Mouse (Mus musculus): Measurements from ENCODE around the gene Bms1. TPM values are rescaled to one million over a fixed set of nuclear protein-coding genes. Genes with fewer than 3 reads are reported as not detected.
A peak's percentile ranks its signal among the peaks of the same experiment; 100 is the strongest.

The Bms1 gene
- polyA plus RNA-seq (2012; rRNA removed): 3.5 and 3.8 TPM in 2 replicates

GRCm38 (mm10) chr6:118419050-118419920 is at the start of gene Bms1:
Bms1 (minus strand) TSS chr6:118419474.
- Histone ChIP-seq H3K27me3 (ENCODE audit: control insufficient read depth, insufficient read depth, low read length) (no peaks in the 10 kb centered on the region), H3K4me3 (ENCODE audit: extremely low read depth, insufficient read depth, insufficient read length) (peak within 1 kb of the TSS; percentile 73), H3K36me3 (ENCODE audit: control insufficient read depth, insufficient read depth, low read length) (peaks cover 14% of the 10 kb centered on the region), H3K4me1 (ENCODE audit: control insufficient read depth, insufficient read depth, insufficient read length) (peaks cover 2% of the 10 kb centered on the region; the same call in 1 of the 2 replicates), H3K27ac (ENCODE audit: insufficient read depth, low read length) (peak within 1 kb of the TSS; percentile 80)
- WGBS: under 1% methylated on average over 67 of the region's 67 CpGs
- DNase-seq (ENCODE audit: low read depth in 1 of 2, low spot score in 2 of 2): peak; percentile 87 to 95
- peak; percentile 91 for TF ChIP-seq CTCF (IDR thresholded peaks at IDR 0.05; ENCODE audit: extremely low read depth, insufficient read depth, insufficient read length, insufficient replicate concordance)
- TF ChIP-seq POLR2A (IDR thresholded peaks at IDR 0.05; ENCODE audit: low read depth, low read length): peak; percentile 58

DNA sequence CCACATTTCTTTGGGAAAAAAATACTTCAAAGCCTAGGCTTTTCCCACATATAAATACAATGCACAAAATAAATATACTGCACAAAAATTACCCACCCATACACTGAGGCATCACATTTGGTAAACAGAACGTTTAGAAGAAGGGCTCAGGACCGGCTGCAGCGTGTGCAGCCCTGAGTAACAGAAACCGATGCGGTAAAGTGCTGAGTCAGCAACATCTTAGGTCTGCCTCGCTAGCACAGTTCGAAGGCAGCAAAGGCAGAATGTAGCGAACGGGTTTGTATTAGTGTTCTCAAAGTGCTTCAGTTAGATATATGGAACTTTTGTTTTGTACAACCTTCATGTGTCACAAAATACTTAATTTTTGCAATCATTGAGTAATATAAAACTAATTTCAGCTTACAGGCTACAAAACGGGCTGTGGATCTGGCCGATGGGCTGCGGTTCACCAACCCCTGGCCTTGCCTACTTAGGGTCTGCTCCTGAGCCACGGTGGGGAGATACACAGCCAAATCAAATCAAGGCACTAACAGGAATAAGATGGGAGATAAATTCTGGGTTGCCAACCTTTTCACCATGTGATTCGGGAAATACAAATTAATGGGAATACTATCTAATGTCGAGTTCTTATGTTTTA is 42.9 kb upstream of the Bms1 start:
- WGBS: 81% methylated on average over 15 of the region's 15 CpGs
- no peak overlapping the region for H3K4me3 ChIP-seq (ENCODE audit: extremely low read depth, insufficient read depth, insufficient read length)
- TF ChIP-seq CTCF (IDR thresholded peaks at IDR 0.05; ENCODE audit: extremely low read depth, insufficient read depth, insufficient read length, insufficient replicate concordance) (no peak), POLR2A (IDR thresholded peaks at IDR 0.05; ENCODE audit: low read depth, low read length) (no peak)
- DNase-seq (ENCODE audit: low read depth in 1 of 2, low spot score in 2 of 2): no peak
- H3K4me1 ChIP-seq (ENCODE audit: control insufficient read depth, insufficient read depth, insufficient read length): no peaks in the 10 kb centered on the region
- no peaks in the 10 kb centered on the region for H3K27me3 ChIP-seq (ENCODE audit: control insufficient read depth, insufficient read depth, low read length)
- no peaks in the 10 kb centered on the region for H3K36me3 ChIP-seq (ENCODE audit: control insufficient read depth, insufficient read depth, low read length)
- H3K27ac ChIP-seq (ENCODE audit: insufficient read depth, low read length): no peak overlapping the region

DNA sequence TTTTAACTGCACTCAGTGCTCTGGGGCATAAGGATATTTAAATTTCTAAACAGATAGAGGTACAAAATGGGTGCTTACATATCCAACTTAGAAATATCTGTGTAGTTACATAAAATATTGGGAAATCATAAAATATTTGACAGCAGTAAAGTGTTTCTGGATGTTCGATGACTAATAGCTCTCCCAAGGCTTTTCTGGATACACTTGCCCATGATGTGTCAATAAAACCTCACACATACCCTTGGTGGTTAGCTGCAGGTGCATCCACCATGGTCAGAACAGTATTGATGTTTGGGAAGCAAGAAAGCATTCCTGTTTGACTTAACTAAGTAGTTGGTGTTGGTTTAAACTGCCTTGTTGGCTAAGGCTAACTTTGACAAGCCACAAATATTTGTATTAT is 38.5 kb upstream of the Bms1 start:
- H3K4me3 ChIP-seq (ENCODE audit: extremely low read depth, insufficient read depth, insufficient read length): no peak overlapping the region
- H3K4me1 ChIP-seq (ENCODE audit: control insufficient read depth, insufficient read depth, insufficient read length): no peaks in the 10 kb centered on the region
- no peak for DNase-seq (ENCODE audit: low read depth in 1 of 2, low spot score in 2 of 2)
- no peak for TF ChIP-seq CTCF (IDR thresholded peaks at IDR 0.05; ENCODE audit: extremely low read depth, insufficient read depth, insufficient read length, insufficient replicate concordance)
- no peak overlapping the region for H3K27ac ChIP-seq (ENCODE audit: insufficient read depth, low read length)
- H3K36me3 ChIP-seq (ENCODE audit: control insufficient read depth, insufficient read depth, low read length): no peaks in the 10 kb centered on the region
- 96% methylated on average over 1 of the region's 1 CpGs for WGBS
- H3K27me3 ChIP-seq (ENCODE audit: control insufficient read depth, insufficient read depth, low read length): no peaks in the 10 kb centered on the region

DNA sequence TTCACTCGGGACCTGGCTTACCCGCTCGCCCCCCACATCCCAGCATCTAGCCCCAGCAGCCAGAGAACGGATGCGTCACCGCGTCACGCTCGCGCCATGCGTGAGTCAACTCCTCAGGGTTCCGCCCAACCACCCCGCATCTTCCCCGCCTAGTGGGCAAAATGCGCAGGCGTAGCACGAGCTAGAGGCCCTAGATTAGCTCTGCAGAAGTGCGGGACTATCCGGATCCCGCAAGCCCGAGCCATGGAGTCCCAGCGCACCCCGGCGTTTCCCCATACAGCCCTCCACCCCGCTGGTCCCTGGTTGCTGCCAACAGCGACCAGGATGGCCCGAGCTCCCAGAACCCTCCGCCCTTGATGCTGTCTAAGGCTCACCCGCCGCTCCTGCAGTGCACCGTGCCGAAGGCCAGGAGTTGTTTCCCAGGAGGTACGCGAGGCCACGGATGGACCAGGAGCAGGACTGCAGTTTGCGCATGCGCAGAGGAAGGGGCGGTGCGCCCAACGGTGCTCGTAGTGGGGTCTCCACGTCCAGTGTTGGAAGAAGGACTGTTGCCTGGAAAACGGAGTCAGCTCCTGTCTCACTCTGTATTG is 35.9 kb upstream of the Bms1 start, which contains the start of gene Zfp248:
Gene Zfp248, minus strand, starts transcription at position 487 of the 590 bp plus-strand sequence.
- TF ChIP-seq POLR2A (IDR thresholded peaks at IDR 0.05; ENCODE audit: low read depth, low read length) (no peak), CTCF (IDR thresholded peaks at IDR 0.05; ENCODE audit: extremely low read depth, insufficient read depth, insufficient read length, insufficient replicate concordance) (no peak)
- Histone ChIP-seq H3K4me3 (ENCODE audit: extremely low read depth, insufficient read depth, insufficient read length) (peak within 1 kb of the TSS; percentile 80), H3K27ac (ENCODE audit: insufficient read depth, low read length) (peak within 1 kb of the TSS; percentile 45), H3K27me3 (ENCODE audit: control insufficient read depth, insufficient read depth, low read length) (no peaks in the 10 kb centered on the region), H3K4me1 (ENCODE audit: control insufficient read depth, insufficient read depth, insufficient read length) (no peaks in the 10 kb centered on the region), H3K36me3 (ENCODE audit: control insufficient read depth, insufficient read depth, low read length) (no peaks in the 10 kb centered on the region)
- DNase-seq (ENCODE audit: low read depth in 1 of 2, low spot score in 2 of 2): peak; percentile 45 to 65
- under 1% methylated on average over 43 of the region's 43 CpGs for WGBS

DNA sequence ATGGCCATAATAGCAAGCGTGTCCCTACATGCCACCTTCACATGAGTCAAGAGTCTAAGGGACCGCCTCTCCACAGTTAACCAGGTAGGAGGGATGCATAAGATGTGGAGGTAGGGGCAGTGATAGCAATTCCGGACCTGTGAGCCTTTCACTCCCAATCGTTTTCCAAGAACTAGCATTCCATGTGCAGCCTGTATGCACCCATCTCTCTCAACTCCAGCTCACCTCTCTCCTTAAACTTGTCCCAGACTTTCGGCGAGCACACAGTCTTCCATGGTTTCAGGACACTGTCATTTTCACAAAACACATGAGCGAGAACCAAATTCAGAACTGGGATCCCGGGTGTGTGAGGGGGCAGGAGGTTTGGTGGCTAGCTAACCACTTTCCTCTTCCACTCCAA is 35.2 kb upstream of the Bms1 start:
- Histone ChIP-seq H3K36me3 (ENCODE audit: control insufficient read depth, insufficient read depth, low read length) (no peaks in the 10 kb centered on the region), H3K4me1 (ENCODE audit: control insufficient read depth, insufficient read depth, insufficient read length) (no peaks in the 10 kb centered on the region), H3K27ac (ENCODE audit: insufficient read depth, low read length) (no peak overlapping the region), H3K4me3 (ENCODE audit: extremely low read depth, insufficient read depth, insufficient read length) (no peak overlapping the region), H3K27me3 (ENCODE audit: control insufficient read depth, insufficient read depth, low read length) (no peaks in the 10 kb centered on the region)
- WGBS: 61% methylated on average over 8 of the region's 8 CpGs
- DNase-seq (ENCODE audit: low read depth in 1 of 2, low spot score in 2 of 2): no peak
- TF ChIP-seq POLR2A (IDR thresholded peaks at IDR 0.05; ENCODE audit: low read depth, low read length) (no peak), CTCF (IDR thresholded peaks at IDR 0.05; ENCODE audit: extremely low read depth, insufficient read depth, insufficient read length, insufficient replicate concordance) (no peak)

GRCm38 (mm10) chr6:118431502-118431901 is 12.2 kb upstream of the Bms1 start:
- Histone ChIP-seq H3K4me3 (ENCODE audit: extremely low read depth, insufficient read depth, insufficient read length) (no peak overlapping the region), H3K27ac (ENCODE audit: insufficient read depth, low read length) (no peak overlapping the region), H3K27me3 (ENCODE audit: control insufficient read depth, insufficient read depth, low read length) (no peaks in the 10 kb centered on the region), H3K36me3 (ENCODE audit: control insufficient read depth, insufficient read depth, low read length) (no peaks in the 10 kb centered on the region), H3K4me1 (ENCODE audit: control insufficient read depth, insufficient read depth, insufficient read length) (no peaks in the 10 kb centered on the region)
- DNase-seq (ENCODE audit: low read depth in 1 of 2, low spot score in 2 of 2): no peak
- WGBS: 89% methylated on average over 4 of the region's 4 CpGs
- TF ChIP-seq POLR2A (IDR thresholded peaks at IDR 0.05; ENCODE audit: low read depth, low read length) (no peak), CTCF (IDR thresholded peaks at IDR 0.05; ENCODE audit: extremely low read depth, insufficient read depth, insufficient read length, insufficient replicate concordance) (no peak)

Measured in spleen, adult 2 months (tissue).